Mouse (Mus musculus) spleen, postnatal 14 days (tissue): ENCODE data around the gene Gm8165.
"Not testable (repeated sequence)": the region's sequence is repeated elsewhere in the genome, so short reads cannot be mapped to it uniquely, and the experiment has no call there.

Source experiments
- DNase-seq, 2 experiments: peaks; one replicate each; pipeline ENCODE4 v3.0.0; 2021 to 2022; ENCODE audit warnings: low spot score in 2 of 2

The Gm8165 gene

DNA sequence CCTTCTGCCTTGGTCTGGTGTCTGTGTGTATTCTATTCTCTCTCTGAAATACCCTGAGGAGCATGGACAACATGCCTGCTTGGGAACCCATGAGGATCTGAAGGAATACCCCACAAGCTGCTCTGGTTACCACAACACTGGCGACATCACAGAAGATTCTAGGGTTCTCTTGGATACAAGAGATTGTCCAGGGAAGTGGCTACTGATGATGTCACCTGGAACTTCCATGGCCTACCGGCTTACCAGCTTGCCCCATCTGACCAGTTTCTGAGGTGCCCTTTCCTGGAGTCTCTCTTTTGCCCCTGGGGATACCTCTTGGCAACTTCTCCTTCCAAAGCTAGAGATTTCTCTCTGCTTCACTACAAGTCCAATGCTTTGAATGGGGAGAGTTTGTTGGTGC, at the start of gene Gm8165:
Gene Gm8165, minus strand, starts transcription at position 101 of the 400 bp plus-strand sequence.
- not testable (repeated sequence) for DNase-seq

DNA sequence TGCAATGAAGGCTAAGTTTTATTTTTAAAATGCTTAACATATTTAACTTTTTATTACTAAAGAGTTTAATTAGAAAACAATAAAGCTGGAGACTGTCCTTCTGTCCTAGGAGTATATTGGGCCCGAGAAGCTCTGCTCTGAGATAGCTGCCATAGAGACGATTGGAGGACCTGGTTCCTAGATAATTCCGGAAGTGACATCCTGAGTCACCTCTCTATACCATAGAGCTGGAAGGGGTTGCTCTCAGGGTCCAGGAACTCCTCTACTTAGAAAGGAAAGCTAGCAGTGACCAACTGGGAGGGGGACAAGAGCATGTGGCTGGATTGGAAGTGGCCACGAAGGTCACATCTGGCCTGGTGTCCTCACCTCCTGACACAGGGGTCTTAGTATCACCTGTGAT, 20.6 kb upstream of the Gm8165 start, which contains the start of gene Gm7324:
Gene Gm7324, plus strand, starts transcription at position 208 of the 400 bp plus-strand sequence.
- not testable (repeated sequence) for DNase-seq
